Mouse (Mus musculus) forebrain, embryonic 10.5 days (tissue): ENCODE measurements at regions not wholly inside any gene's neighbourhood (a gene's known extent, or its start where the extent isn't known, plus 50 kb on each side); places are given as distances from the start of the nearest gene placed in this dataset.

Experiments
- DNase-seq: peaks from one replicate; pipeline ENCODE4 v3.0.0-alpha.2; 2017; ENCODE audit warnings: low spot score; ENCODE audit errors: extremely low spot score
- H3K27ac ChIP-seq: fragments of 300-500 bp; sonication (generic); 2 replicates; pipeline ENCODE4 v1.5.1; 2016; ENCODE audit warnings: mild to moderate bottlenecking
- H3K27me3 ChIP-seq: fragments of 300-500 bp; sonication (generic); 2 replicates; pipeline ENCODE4 v1.6.1; 2016; ENCODE audit warnings: mild to moderate bottlenecking; ENCODE audit not compliant: poor library complexity, severe bottlenecking
- H3K36me3 ChIP-seq: fragments of 300-500 bp; sonication (generic); replicated peaks from 2 replicates; pipeline ENCODE4 v1.6.1; 2016; ENCODE audit warnings: mild to moderate bottlenecking, moderate library complexity
- H3K4me1 ChIP-seq: fragments of 300-500 bp; sonication (generic); 2 replicates; pipeline ENCODE4 v1.6.1; 2016
- H3K4me3 ChIP-seq: fragments of 300-500 bp; sonication (generic); 2 replicates; pipeline ENCODE4 v1.5.1; 2016; ENCODE audit warnings: mild to moderate bottlenecking, moderate library complexity
- H3K9me3 ChIP-seq: fragments of 300-500 bp; sonication (generic); 2 replicates; pipeline ENCODE4 v1.6.1; 2016; ENCODE audit warnings: mild to moderate bottlenecking, moderate library complexity
- WGBS: fragments of 180-500 bp; shearing (Covaris S2); methylation state at CpG from one replicate; pipeline ENCODE4 v1.1.7; 2016; 5-methylcytosine and 5-hydroxymethylcytosine counted together

GRCm38 (mm10) chr12:8865250-8865649 is 56.2 kb upstream of the Laptm4a start:
- Histone ChIP-seq H3K4me1 (peaks cover 16% of the 10 kb centered on the region), H3K36me3 (no peaks in the 10 kb centered on the region), H3K27ac (no peak overlapping the region), H3K4me3 (no peak overlapping the region), H3K9me3 (no peaks in the 10 kb centered on the region), H3K27me3 (no peaks in the 10 kb centered on the region; the same call in 1 of the 2 replicates)
- WGBS = 58% methylated on average over 1 of the region's 1 CpGs
- no peak for DNase-seq

DNA sequence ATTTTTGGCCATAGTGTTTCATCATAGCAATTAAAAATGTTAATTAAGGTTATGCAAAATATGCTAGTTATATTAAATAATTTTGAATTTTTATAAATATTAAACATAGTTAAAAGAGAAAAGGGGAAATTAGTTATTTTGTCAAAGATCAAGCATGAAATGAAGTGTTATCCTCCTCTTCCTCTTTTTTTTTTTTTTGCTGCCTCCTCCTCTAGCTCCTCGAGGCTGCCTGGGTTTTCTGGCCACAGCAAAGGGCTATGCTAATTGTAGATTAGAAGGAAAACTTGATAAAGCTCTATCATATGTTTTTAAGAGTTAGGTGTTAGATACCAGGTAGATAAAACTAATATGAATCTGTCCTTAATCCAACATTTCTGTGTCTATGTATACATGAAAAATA is 54.4 kb upstream of the Laptm4a start:
- Histone ChIP-seq H3K4me3 (no peak overlapping the region), H3K36me3 (no peaks in the 10 kb centered on the region), H3K27ac (no peak overlapping the region), H3K27me3 (no peaks in the 10 kb centered on the region; the same call in 1 of the 2 replicates), H3K9me3 (no peaks in the 10 kb centered on the region), H3K4me1 (peaks cover 16% of the 10 kb centered on the region)
- no peak for DNase-seq
- 58% methylated on average over 1 of the region's 1 CpGs for WGBS

GRCm38 (mm10) chr12:8868690-8869089 is 52.8 kb upstream of the Laptm4a start:
- Histone ChIP-seq H3K27me3 (no peaks in the 10 kb centered on the region; the same call in 1 of the 2 replicates), H3K4me1 (peaks cover 16% of the 10 kb centered on the region), H3K27ac (no peak overlapping the region), H3K4me3 (no peak overlapping the region), H3K9me3 (no peaks in the 10 kb centered on the region), H3K36me3 (no peaks in the 10 kb centered on the region)
- WGBS = 75% methylated on average over 6 of the region's 6 CpGs
- no peak for DNase-seq

GRCm38 (mm10) chr12:8869190-8869589 is 52.3 kb upstream of the Laptm4a start:
- Histone ChIP-seq H3K27ac (no peak overlapping the region), H3K27me3 (no peaks in the 10 kb centered on the region), H3K36me3 (no peaks in the 10 kb centered on the region), H3K4me1 (peaks cover 20% of the 10 kb centered on the region), H3K9me3 (no peaks in the 10 kb centered on the region), H3K4me3 (no peak overlapping the region)
- no peak for DNase-seq
- WGBS = 62% methylated on average over 1 of the region's 1 CpGs
